Mouse (Mus musculus): ENCODE data around the gene Vti1a.

DNA sequence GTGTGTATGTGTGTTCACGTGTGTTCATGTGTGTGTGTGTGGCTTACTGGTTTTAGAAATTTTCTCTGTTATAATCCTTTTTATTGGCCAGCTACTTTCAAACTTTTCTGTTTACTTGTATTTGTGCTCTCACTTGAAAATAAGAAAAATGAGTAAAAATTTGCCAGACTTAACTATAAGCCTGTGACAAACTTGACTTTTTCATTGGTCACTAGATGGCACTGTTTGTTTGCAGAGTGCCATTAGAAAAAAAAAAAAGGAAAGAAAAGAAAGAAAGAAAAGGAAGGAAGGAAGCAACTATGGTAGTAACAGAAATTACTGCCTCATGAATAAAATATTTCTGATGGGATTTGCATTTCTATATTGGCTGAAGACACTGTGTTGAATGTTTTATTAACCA lies 19.8 kb downstream of the Vti1a start:
- TF ChIP-seq CTCF (IDR thresholded peaks at IDR 0.05; ENCODE audit: low read depth, low read length) (no peak), POLR2A (IDR thresholded peaks at IDR 0.05; ENCODE audit: insufficient read depth, low read length) (no peak)
